Mouse (Mus musculus): Measurements from ENCODE around the gene Msn.

DNA sequence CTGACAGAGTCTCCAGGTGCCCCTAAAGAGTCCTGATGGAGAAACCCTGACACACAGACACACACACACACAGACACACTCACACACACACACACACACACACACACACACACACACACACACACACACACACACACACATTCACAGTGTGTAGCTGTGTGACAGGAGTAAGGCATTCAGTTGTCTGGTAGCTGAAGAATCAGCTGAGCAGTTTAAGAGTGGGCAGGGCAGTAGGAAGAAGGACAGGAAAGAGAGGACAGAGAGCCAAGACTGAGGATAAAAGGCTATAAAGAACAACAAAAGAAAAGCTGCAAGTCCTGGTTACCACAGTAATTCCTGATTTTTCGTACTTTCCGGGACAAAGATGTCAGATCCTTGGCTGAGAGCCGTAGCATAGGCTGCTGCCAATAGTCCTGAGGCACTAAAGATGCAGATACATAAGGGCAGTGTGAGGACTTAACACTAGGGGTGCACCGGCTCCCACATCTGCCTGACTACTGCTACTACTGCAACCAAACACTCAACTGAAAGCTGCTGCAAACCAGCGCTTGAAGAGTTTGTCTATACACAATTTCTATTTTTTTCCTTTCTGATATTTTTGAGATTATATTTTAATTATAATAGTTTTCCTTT, 88.4 kb downstream of the Msn start:
- TF ChIP-seq CTCF (IDR thresholded peaks at IDR 0.05; ENCODE audit: extremely low read depth, insufficient read depth, insufficient read length, insufficient replicate concordance): no peak
- no peak for TF ChIP-seq POLR2A (IDR thresholded peaks at IDR 0.05; ENCODE audit: low read depth, low read length)

Measured in spleen, adult 2 months (tissue).